Mouse (Mus musculus) midbrain, embryonic 15.5 days (tissue): ENCODE measurements around the gene Itga7. TPM values are rescaled to one million over a fixed set of nuclear protein-coding genes. Genes with fewer than 3 reads are reported as not detected.

Experiments
- ATAC-seq: fragments of 200-750 bp; cut with Nextera tagmentation; replicated peaks from 2 replicates; pipeline ENCODE4 v1.8.0; 2017; ENCODE audit warnings: moderate TSS enrichment
- H3K27ac ChIP-seq: fragments of 300-500 bp; sonication (generic); 2 replicates; pipeline ENCODE4 v1.5.1; 2015; ENCODE audit warnings: mild to moderate bottlenecking, inconsistent platforms
- H3K27me3 ChIP-seq: fragments of 300-500 bp; sonication (generic); replicated peaks from 2 replicates; pipeline ENCODE4 v1.6.1; 2015; ENCODE audit warnings: inconsistent platforms
- H3K36me3 ChIP-seq: fragments of 300-500 bp; sonication (generic); replicated peaks from 2 replicates; pipeline ENCODE4 v1.6.1; 2015; ENCODE audit warnings: inconsistent platforms
- H3K4me1 ChIP-seq: fragments of 300-500 bp; sonication (generic); 2 replicates; pipeline ENCODE4 v1.6.1; 2015; ENCODE audit warnings: inconsistent platforms
- H3K4me2 ChIP-seq: fragments of 300-500 bp; sonication (generic); 2 replicates; pipeline ENCODE4 v1.6.1; 2015; ENCODE audit warnings: inconsistent platforms, mild to moderate bottlenecking, moderate library complexity
- H3K4me3 ChIP-seq: fragments of 300-500 bp; sonication (generic); 2 replicates; pipeline ENCODE4 v1.5.1; 2015; ENCODE audit warnings: mild to moderate bottlenecking, inconsistent platforms
- H3K9ac ChIP-seq: fragments of 300-500 bp; sonication (generic); 2 replicates; pipeline ENCODE4 v1.6.1; 2015; ENCODE audit warnings: mild to moderate bottlenecking, inconsistent platforms
- H3K9me3 ChIP-seq: fragments of 300-500 bp; sonication (generic); 2 replicates; pipeline ENCODE4 v1.6.1; 2016; ENCODE audit warnings: inconsistent platforms
- WGBS: fragments of 180-500 bp; shearing (Covaris S2); methylation state at CpG from one replicate; pipeline ENCODE4 v1.1.7; 2015; ENCODE audit warnings: mixed read lengths; 5-methylcytosine and 5-hydroxymethylcytosine counted together
- polyA plus RNA-seq: library from polyadenylated mRNA; unstranded; fragments of >200 nt; fragmentation: Nextera tagmentation; extraction: Ambion mirVana; gene quantifications from 2 replicates; pipeline ENCODE4 v1.2.1, GENCODE M21; 2015

The Itga7 gene
- polyA plus RNA-seq = 5.1 and 5.5 TPM in 2 replicates

GRCm38 (mm10) chr10:128933574-128933973 lies at the start of gene Itga7:
Gene Itga7 (plus strand): TSS chr10:128933818.
- Histone ChIP-seq H3K36me3 (no peaks in the 10 kb centered on the region), H3K4me1 (peaks cover 10% of the 10 kb centered on the region), H3K27ac (no peak within 1 kb of the TSS), H3K9ac (peak within 1 kb of the TSS; percentile 40; the same call in 1 of the 2 replicates), H3K4me2 (peak within 1 kb of the TSS; percentile 88), H3K9me3 (no peaks in the 10 kb centered on the region), H3K4me3 (peak within 1 kb of the TSS; percentile 45), H3K27me3 (peaks cover 60% of the 10 kb centered on the region)
- WGBS = 1% methylated on average over 26 of the region's 26 CpGs
- ATAC-seq = peak; percentile 76

GRCm38 (mm10) chr10:128888941-128889827 lies 44.4 kb upstream of the Itga7 start:
- Histone ChIP-seq H3K9me3 (no peaks in the 10 kb centered on the region), H3K27me3 (no peaks in the 10 kb centered on the region), H3K27ac (peak overlapping the region; percentile 72), H3K4me3 (peak overlapping the region; percentile 63), H3K36me3 (peaks cover 13% of the 10 kb centered on the region; the same call in 1 of the 2 replicates), H3K9ac (peak overlapping the region; percentile 52), H3K4me2 (peak overlapping the region; percentile 88), H3K4me1 (peaks cover 37% of the 10 kb centered on the region)
- peak; percentile 42 for ATAC-seq
- 6% methylated on average over 6 of the region's 7 CpGs for WGBS

GRCm38 (mm10) chr10:128889846-128890245 lies 43.8 kb upstream of the Itga7 start:
- 7% methylated on average over 1 of the region's 2 CpGs for WGBS
- peak overlapping the region; percentile 93; the same call in 1 of the 2 replicates for H3K27ac ChIP-seq

GRCm38 (mm10) chr10:128890383-128891295 lies 43.0 kb upstream of the Itga7 start:
- WGBS = under 1% methylated on average over 40 of the region's 40 CpGs
- peaks cover under 1% of the 10 kb centered on the region; the same call in 1 of the 2 replicates for H3K27me3 ChIP-seq
- H3K27ac ChIP-seq = peak overlapping the region; percentile 93
- no peak; the same call in none of the 2 replicates for ATAC-seq
- peaks cover 38% of the 10 kb centered on the region for H3K4me1 ChIP-seq
- 0 out of 2 replicates have a peak, but pooled peaks cover 8% of the 10 kb centered on the region for H3K36me3 ChIP-seq
- no peaks in the 10 kb centered on the region for H3K9me3 ChIP-seq
- peak overlapping the region; percentile 88 for H3K9ac ChIP-seq
- H3K4me2 ChIP-seq = peak overlapping the region; percentile 88
- peak overlapping the region; percentile 63 for H3K4me3 ChIP-seq

More at GRCm38 (mm10) chr10:128889846-128890245, 43.8 kb upstream of the Itga7 start:
- Histone ChIP-seq H3K9ac (peak overlapping the region; percentile 88; the same call in 1 of the 2 replicates), H3K4me1 (peaks cover 37% of the 10 kb centered on the region), H3K4me3 (peak overlapping the region; percentile 63), H3K4me2 (peak overlapping the region; percentile 88), H3K36me3 (peaks cover 11% of the 10 kb centered on the region; the same call in 1 of the 2 replicates), H3K27me3 (no peaks in the 10 kb centered on the region), H3K9me3 (no peaks in the 10 kb centered on the region)
- ATAC-seq = no peak

- ATAC-seq = peak; percentile 88
- peak within 1 kb of the TSS; percentile 88 for H3K4me2 ChIP-seq
- H3K36me3 ChIP-seq = 0 out of 2 replicates have a peak, but pooled peaks cover 4% of the 10 kb centered on the region
- WGBS = under 1% methylated on average over 41 of the region's 89 CpGs
- H3K4me3 ChIP-seq = peak within 1 kb of the TSS; percentile 63
- H3K9me3 ChIP-seq = no peaks in the 10 kb centered on the region
- peak within 1 kb of the TSS; percentile 88 for H3K9ac ChIP-seq
- H3K4me1 ChIP-seq = peaks cover 45% of the 10 kb centered on the region
- peaks cover 9% of the 10 kb centered on the region for H3K27me3 ChIP-seq
- peak within 1 kb of the TSS; percentile 93 for H3K27ac ChIP-seq
These were observed 42.1 kb upstream of the Itga7 start, which contains the start of gene Gdf11 for GRCm38 (mm10) chr10:128891296-128892094. Gene Gdf11 (minus strand): TSS chr10:128891718.

GRCm38 (mm10) chr10:128892246-128892645 lies 41.4 kb upstream of the Itga7 start:
- peaks cover 45% of the 10 kb centered on the region for H3K4me1 ChIP-seq
- peaks cover 16% of the 10 kb centered on the region for H3K27me3 ChIP-seq
- 2% methylated on average over 9 of the region's 9 CpGs for WGBS
- peak overlapping the region; percentile 88 for H3K9ac ChIP-seq
- H3K4me3 ChIP-seq = peak overlapping the region; percentile 63
- H3K27ac ChIP-seq = peak overlapping the region; percentile 93
- peak; percentile 22 for ATAC-seq
- no peaks in the 10 kb centered on the region for H3K36me3 ChIP-seq
- H3K4me2 ChIP-seq = peak overlapping the region; percentile 88
- no peaks in the 10 kb centered on the region for H3K9me3 ChIP-seq

- Histone ChIP-seq H3K27me3 (peaks cover 16% of the 10 kb centered on the region), H3K4me1 (peaks cover 25% of the 10 kb centered on the region), H3K4me2 (peak overlapping the region; percentile 21), H3K9ac (no peak overlapping the region), H3K27ac (0 out of 2 replicates have a peak overlapping the region, but pooled peaks have one; percentile 30), H3K4me3 (peak overlapping the region; percentile 1; the same call in 1 of the 2 replicates), H3K36me3 (no peaks in the 10 kb centered on the region), H3K9me3 (no peaks in the 10 kb centered on the region)
- 0 out of 2 replicates have a peak, but pooled peaks have one; percentile 3 for ATAC-seq
- whole genome bisulfite sequencing = 0% methylated on average over 9 of the region's 9 CpGs
These were observed 38.2 kb upstream of the Itga7 start for GRCm38 (mm10) chr10:128895437-128895836.

- ATAC-seq = peak; percentile 16
- 1% methylated on average over 17 of the region's 17 CpGs for WGBS
- no peaks in the 10 kb centered on the region for H3K9me3 ChIP-seq
- H3K4me2 ChIP-seq = peak overlapping the region; percentile 21
- H3K9ac ChIP-seq = no peak overlapping the region
- peaks cover 16% of the 10 kb centered on the region for H3K27me3 ChIP-seq
- H3K4me1 ChIP-seq = peaks cover 19% of the 10 kb centered on the region
- H3K27ac ChIP-seq = 0 out of 2 replicates have a peak overlapping the region, but pooled peaks have one; percentile 32
- no peaks in the 10 kb centered on the region for H3K36me3 ChIP-seq
- peak overlapping the region; percentile 1; the same call in 1 of the 2 replicates for H3K4me3 ChIP-seq
These were observed 37.5 kb upstream of the Itga7 start for GRCm38 (mm10) chr10:128895952-128896693.

GRCm38 (mm10) chr10:128896807-128897206 lies 36.8 kb upstream of the Itga7 start:
- H3K36me3 ChIP-seq = no peaks in the 10 kb centered on the region
- no peak overlapping the region for H3K9ac ChIP-seq
- WGBS = 68% methylated on average over 1 of the region's 1 CpGs
- 0 out of 2 replicates have a peak overlapping the region, but pooled peaks have one; percentile 21 for H3K4me2 ChIP-seq
- ATAC-seq = no peak
- no peak overlapping the region for H3K4me3 ChIP-seq
- H3K9me3 ChIP-seq = no peaks in the 10 kb centered on the region
- peaks cover 16% of the 10 kb centered on the region for H3K27me3 ChIP-seq
- peaks cover 19% of the 10 kb centered on the region for H3K4me1 ChIP-seq
- H3K27ac ChIP-seq = no peak overlapping the region

GRCm38 (mm10) chr10:128897501-128897900 lies 36.1 kb upstream of the Itga7 start:
- Histone ChIP-seq H3K4me2 (no peak overlapping the region), H3K27me3 (peaks cover 16% of the 10 kb centered on the region), H3K9ac (no peak overlapping the region), H3K27ac (no peak overlapping the region), H3K9me3 (no peaks in the 10 kb centered on the region), H3K4me1 (peaks cover 16% of the 10 kb centered on the region), H3K4me3 (no peak overlapping the region), H3K36me3 (no peaks in the 10 kb centered on the region)
- 31% methylated on average over 1 of the region's 1 CpGs for WGBS
- ATAC-seq = no peak
